Mouse (Mus musculus) right cerebral cortex, postnatal 25 days (tissue): Measurements from ENCODE around the gene Pus3.

Experiments used
- DNase-seq: peaks from one replicate; pipeline ENCODE4 v3.0.0; 2022

Pus3 gene

GRCm38 (mm10) chr9:35558257-35559008 is at the start of gene Pus3, which contains the start of gene Ddx25:
TSS of gene Pus3 (plus strand) at chr9:35558595.
TSS of gene Ddx25 (minus strand) at chr9:35558528.
- peak; percentile 88 for DNase-seq

DNA sequence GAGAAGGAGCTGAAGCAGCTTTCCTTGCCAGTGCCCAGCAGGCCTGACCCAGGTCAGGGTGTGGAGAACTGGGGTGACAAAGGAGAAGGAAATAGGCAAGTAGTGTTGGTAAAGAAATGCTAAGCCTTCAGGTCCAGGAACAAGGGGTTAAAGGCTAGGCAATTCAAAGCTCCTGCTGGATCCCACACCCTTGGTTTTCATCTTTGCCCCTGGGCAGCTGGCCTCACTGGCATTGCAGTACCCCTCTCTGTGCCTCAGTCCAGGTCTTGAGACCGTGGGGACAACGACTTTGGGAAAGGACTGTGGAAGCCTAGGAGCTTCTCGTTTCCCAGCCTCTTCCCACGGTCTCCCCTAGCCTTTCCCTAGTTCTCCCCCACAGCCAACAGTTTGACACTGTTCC is 44.5 kb upstream of the Pus3 start:
- no peak for DNase-seq

DNA sequence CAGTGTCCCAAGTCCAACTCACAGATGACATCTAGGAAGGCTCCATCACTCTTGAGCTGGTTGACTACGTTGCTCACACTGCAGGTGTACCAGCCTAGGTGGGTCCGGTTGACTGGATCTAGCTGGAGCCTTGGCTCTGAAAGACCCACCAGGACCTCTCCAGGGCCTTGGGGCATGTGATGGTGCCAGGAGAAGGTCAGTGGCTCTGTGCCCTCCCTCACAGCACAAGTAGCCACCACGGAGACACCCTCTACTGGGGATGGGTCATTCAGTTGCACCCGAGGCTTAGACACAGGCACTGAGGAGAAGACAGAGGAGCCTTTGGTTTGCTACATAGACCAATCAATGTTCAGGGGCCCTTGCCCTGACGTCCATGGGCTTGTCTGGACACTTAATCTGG is 42.2 kb upstream of the Pus3 start:
- no peak for DNase-seq

DNA sequence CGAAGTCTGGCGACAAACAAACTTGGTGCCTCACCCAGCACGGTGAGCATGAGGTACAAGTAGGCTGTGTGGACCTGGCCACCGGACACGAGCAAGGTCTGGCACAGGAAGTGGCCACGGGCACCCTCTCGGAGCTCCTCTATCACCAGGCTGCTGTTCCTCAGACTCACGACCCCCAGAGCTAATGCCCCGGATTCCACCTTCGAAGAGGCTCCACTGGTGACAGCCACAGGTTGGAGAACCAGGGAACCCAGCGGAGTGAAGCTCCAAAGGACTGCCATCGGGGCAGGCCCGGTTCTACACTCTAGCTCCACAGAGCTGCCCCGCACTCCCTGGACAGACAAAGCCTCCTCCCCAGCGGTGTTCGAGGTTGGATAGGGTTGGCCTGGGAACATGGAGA is 41.7 kb upstream of the Pus3 start:
- DNase-seq, result no peak

GRCm38 (mm10) chr9:35518169-35518568 is 40.2 kb upstream of the Pus3 start, which contains the start of gene Gm1113:
TSS of gene Gm1113 (minus strand) at chr9:35518269.
- DNase-seq, result no peak

DNA sequence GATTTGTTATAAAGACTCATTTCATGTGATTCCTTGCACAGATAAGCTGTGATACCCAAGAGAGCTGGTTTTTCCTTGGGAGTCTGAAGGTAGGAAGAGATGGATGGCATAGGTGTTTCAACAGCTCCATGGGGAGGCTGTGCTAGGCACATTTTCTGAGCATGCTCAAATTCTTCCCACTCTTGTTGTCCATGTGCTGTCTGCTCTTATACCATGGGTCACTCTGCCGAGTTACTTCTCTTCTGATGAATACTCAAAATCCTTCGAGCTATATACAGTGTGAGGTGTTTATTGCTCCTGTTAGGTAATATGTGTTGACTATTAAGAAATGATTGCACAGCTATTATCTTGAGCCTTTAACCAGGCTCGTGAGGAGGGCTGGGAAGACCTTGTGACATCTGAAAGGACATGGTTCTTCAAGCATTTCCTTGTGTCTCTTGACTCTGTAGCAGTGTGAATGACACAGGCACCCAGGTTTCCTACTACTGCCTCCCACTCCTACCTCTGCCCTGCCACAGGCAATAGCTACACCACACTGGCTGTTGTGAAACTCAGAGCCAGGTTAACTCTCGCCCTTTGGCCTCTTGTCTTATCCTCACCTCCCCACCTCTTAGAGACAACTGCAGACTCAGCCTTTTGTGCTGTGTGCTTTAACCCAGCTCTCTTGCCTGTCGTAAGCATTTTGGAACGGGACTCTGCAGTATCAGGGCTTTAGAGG is 37.6 kb upstream of the Pus3 start:
- no peak for DNase-seq

DNA sequence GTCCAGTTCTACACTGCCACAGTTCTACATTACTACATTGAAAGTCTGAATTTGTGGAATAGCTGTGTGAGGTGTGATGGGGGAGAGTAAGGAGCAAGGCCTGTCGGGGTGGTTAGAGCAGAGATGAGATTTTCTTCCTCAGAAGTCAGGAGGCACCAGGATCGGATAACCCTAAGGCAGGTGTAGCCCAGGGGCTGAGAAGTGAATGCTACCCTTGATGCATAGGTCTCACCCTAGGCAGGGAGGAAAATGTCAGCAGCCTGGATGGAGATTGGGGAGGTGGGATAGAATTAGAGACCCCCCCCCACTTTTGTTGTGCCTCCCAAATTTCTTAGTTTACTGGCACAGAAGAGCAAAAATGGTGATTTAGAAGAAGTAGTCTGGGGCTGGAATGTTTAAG is 36.2 kb upstream of the Pus3 start:
- DNase-seq, result no peak

DNA sequence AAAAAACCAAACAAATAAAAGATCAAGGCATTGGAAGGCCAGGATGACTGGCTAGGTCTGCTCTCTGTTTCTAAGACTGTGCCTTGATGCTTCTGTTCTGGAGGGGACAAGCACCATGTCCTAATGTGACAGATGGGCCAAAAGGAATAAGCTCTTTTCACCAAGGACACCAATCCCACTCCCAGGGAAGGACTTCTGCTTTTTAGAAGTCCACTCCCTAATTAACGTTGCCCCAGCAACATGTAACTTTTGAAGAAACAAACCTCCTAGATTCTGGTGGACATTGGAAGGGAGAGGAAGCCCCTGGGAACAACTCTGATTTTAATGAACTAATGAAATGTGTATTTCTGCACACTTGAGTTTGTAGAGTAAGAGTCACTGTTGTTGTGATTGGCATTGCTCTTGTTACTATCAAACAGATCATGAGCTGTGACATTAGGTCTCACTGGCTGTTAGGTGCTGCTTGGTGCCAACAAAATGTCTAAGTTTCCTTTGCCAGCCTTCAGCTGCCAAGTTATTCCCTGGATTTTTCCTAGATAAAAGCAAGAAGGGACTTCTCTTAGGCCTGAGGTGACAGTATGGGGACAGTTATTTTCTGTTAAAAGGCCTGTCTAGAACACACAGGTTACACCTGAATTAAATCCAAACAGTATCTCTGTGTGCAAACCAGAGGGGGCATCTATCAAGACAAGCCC is 35.4 kb upstream of the Pus3 start:
- DNase-seq, result no peak

GRCm38 (mm10) chr9:35523541-35523940 is 34.9 kb upstream of the Pus3 start:
- peak; percentile 68 for DNase-seq

DNA sequence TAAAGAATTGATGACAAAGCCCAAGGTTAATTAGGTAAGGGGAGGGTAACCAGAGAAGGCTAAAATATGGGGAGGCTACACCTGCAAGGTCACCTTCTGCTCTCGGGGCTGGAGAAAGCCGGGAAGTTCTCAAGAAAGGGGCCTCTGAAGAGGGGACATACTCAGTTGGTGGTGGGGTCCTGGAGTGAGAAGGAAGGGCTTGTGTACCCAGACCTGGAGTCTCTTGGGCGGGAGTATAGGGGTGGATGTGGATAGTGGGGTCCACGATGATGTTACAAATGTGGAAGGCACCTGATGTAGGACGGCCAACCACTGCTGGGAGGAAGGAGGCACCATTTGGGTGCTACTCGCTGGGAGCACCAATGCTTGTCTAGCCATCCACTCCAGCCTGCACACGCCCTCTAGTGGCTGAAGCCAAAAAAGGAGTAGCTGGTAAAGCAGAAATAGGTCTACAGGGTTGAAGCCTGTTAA is 34.4 kb upstream of the Pus3 start:
- DNase-seq, result peak; percentile 67

DNA sequence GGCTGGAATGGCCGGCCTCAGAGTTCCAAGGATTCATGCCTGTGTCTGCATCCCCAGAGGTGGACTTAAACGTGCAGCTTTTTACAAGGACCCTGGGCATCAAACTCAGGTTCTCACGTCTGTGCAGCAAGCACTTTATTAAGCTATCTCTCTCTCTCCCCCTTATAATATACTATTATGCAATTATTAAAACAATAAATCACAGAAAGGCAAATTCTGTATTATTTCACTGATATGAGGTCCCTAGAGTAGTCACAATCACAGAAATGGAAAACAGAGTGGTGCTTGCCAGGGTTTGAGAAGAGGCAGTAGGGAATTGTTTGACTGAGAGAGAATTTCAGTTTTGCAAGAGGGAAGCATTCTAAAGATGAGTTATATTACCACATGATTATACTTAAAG is 29.3 kb upstream of the Pus3 start:
- DNase-seq, result no peak

GRCm38 (mm10) chr9:35529796-35530195 is 28.6 kb upstream of the Pus3 start:
- no peak for DNase-seq

DNA sequence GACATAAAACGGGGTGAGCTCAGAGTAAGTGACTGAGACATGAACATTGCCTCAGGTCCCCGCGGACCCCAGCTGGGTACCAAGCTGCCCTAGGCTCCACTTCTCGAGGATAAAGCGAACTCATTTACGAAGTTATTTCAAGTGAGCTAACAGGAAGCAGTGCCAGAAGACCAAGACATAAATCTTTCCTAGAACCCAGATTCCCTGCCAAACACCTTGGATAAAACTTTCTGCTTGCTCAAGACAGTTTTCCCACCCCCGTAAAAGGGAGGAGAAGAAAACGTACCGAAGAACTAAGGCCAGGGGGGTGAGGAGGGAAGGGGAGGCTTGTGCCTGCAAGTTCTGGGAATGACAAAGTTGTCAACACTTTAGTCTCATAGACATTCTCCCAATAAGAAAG is 25.1 kb upstream of the Pus3 start:
- DNase-seq, result no peak

DNA sequence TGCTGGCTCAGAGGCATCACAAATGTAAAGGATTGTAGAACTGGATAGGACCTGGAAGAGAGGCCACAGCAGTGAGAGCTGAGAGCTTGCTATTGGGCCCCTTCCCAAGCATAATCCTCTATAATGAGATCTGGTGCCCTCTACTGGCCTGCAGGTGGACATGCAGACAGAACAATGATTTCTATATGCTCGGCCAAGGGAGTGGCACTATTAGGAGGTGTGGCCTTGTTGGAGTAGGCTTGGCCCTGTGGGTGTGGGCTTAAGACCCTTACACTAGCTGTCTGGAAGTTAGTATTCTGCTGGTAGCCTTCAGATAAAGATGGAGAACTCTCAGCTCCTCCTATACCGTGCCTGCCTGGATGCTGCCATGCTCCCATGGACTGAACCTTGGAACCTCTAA is 23.3 kb upstream of the Pus3 start:
- DNase-seq, result no peak

GRCm38 (mm10) chr9:35535876-35536275 is 22.5 kb upstream of the Pus3 start:
- no peak for DNase-seq

DNA sequence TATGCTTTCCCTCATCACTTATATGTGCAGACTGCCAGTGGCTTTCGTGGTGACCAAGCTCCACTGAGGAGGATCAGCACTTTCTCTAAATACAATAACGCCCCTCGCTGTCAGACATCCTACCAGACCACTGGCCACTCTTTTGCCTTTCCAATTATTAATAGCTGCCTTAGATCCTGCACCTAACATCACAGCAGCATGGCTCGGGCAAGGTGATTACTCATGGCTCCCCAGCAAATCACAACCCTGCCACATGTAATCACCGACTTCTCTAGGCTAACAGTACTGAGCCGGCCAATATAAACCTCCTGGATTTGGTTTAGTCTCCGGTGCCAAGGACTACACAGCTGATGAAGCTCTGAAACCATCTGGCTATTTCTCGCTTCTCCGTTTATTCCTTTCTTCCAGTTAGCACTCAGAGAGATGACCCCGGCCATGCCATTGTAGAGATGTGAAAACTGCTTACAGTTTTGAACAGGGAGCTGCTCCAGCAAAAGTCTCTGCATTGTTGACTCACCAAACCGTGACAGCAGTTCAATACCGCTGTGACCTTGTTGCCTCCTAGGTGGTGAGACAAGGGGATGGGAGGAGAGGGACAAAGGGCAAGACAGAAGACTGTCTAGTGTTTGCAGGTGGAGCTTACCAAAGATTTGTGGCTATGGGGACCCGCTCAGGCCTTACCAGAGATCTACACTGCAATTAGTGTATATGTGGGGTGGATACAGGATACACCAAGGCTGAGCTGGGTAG is 19.2 kb upstream of the Pus3 start:
- no peak for DNase-seq

- no peak for DNase-seq
Measured at GRCm38 (mm10) chr9:35541024-35541423, 17.4 kb upstream of the Pus3 start.

DNA sequence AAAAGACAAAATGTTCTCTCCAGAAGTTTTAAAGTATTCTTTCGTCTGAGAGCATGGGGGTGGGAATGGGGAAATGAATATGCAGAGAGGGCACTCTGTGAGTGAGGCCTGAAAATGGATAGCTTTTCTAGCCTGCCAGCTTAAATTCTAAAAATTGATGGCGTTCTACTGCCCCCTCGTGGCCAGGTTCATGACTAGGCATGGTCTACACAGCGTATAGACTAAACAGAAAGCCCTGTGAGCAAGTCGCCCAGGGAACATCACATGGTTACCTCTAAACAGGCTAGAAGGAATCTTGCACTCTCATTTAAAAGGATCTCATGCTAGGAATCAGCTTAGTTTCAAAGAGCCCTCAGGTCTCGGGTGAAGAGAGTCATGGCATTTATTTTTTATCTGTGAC is 16.9 kb upstream of the Pus3 start:
- DNase-seq, result peak; percentile 57

GRCm38 (mm10) chr9:35541941-35542340 is 16.5 kb upstream of the Pus3 start:
- DNase-seq, result no peak

DNA sequence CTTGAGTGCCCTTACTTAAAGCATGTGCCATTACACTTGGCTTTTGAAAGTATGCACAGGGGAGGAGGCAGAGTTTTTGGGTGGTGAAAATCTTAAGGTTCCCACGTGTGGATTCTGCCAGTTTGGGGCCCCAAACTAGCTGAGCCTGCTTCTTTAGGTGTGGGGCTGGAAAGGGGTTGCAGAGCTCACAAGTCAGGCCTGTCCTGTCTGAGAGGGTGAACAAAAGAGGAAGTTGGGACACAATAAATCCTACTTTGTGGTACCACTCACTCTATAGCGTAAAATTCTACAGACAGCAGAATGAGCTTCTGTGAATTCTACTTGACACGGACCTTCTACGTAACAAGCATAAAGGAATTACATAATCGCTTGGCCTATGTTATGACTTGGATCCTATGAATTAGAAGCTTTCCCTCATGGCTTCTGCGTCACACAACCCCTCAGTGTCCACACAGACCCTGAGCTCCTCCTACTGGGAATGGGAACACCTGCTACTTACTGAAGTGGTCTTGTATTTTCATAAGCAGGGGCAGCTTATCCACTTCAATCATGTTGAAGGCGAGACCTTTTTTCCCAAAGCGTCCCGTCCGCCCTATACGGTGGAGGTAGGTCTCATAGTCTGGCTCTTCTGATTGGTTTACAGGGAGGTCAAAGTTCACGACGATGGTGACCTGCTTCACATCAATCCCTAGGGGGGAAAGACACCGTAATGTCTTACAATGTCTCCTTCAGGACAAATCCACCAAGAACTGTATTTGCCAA is 15.1 kb upstream of the Pus3 start:
- DNase-seq, result no peak

- DNase-seq, result no peak
Measured at GRCm38 (mm10) chr9:35544666-35545065, 13.7 kb upstream of the Pus3 start.

DNA sequence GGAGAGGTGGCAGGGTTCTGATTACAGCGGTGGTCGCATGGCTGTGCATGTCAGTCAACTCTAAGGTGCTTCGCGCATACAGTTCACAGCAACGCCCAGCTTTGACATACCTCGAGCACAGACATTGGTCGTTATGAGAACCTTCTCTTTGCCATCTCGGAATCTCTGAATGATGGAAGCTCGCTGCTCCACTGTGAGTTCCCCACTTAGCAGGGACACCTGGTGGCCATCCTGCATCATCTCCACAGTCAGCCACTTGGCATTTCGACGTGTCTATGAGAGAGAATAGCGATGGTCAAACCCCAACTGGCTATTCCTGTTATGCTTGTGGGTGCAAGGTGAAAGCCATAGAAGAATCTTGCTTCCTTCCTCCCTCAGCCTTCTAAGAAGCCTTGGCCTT is 12.7 kb upstream of the Pus3 start:
- no peak for DNase-seq
